Mouse (Mus musculus) liver, adult 2 months (tissue): ENCODE results near the gene Nppc. TPM values are rescaled to one million over a fixed set of nuclear protein-coding genes. Genes with fewer than 3 reads are reported as not detected.

Source experiments
- DNase-seq: peaks from one replicate; pipeline ENCODE4 v3.0.0-alpha.2; 2011; ENCODE audit warnings: low read depth, low spot score; ENCODE audit errors: extremely low read depth
- H3K27ac ChIP-seq: fragments of 200-500 bp; replicated peaks from 2 replicates; pipeline ENCODE4 v1.5.1; 2012; ENCODE audit warnings: low read depth, mild to moderate bottlenecking, control low read depth, inconsistent platforms, low read length; ENCODE audit not compliant: insufficient read depth
- H3K27me3 ChIP-seq: fragments of 200-500 bp; 2 replicates; pipeline ENCODE4 v1.6.1; 2012; ENCODE audit warnings: mild to moderate bottlenecking, moderate library complexity, low read length, inconsistent platforms; ENCODE audit not compliant: control insufficient read depth, insufficient read depth
- H3K36me3 ChIP-seq: fragments of 200-500 bp; 2 replicates; pipeline ENCODE4 v1.6.1; 2012; ENCODE audit warnings: low read length, inconsistent platforms; ENCODE audit not compliant: control insufficient read depth, insufficient read depth
- H3K4me1 ChIP-seq: fragments of 200-500 bp; 2 replicates; pipeline ENCODE4 v1.6.1; 2011; ENCODE audit warnings: low read length; ENCODE audit not compliant: control insufficient read depth, insufficient read depth
- H3K4me3 ChIP-seq: fragments of 200-500 bp; 2 replicates; pipeline ENCODE4 v1.5.1; 2011; ENCODE audit warnings: low read depth, mild to moderate bottlenecking, control low read depth, low read length, moderate library complexity; ENCODE audit not compliant: insufficient read depth
- H3K79me2 ChIP-seq: fragments of 200-500 bp; 2 replicates; pipeline ENCODE4 v1.6.1; 2012; ENCODE audit warnings: inconsistent platforms, mild to moderate bottlenecking, low read length, moderate library complexity; ENCODE audit not compliant: control insufficient read depth, insufficient read depth
- H3K9ac ChIP-seq: fragments of 200-500 bp; 2 replicates; pipeline ENCODE4 v1.6.1; 2012; ENCODE audit warnings: low read depth, mild to moderate bottlenecking, control low read depth, inconsistent platforms, low read length
- CTCF ChIP-seq: fragments of 200-500 bp; IDR thresholded peaks from 2 replicates; pipeline ENCODE4 v1.5.1; 2011; ENCODE audit warnings: low read depth, low read length, control low read depth
- POLR2A ChIP-seq: fragments of 200-500 bp; IDR thresholded peaks from 2 replicates; pipeline ENCODE4 v1.6.1; 2011; ENCODE audit warnings: low read length, control low read depth; ENCODE audit not compliant: insufficient read depth; ENCODE audit errors: extremely low read depth
- WGBS: fragments of 180-500 bp; shearing (Covaris S2); methylation state at CpG from one replicate; pipeline ENCODE4 v1.1.7; 2018; 5-methylcytosine and 5-hydroxymethylcytosine counted together
- polyA plus RNA-seq: library from polyadenylated mRNA; depleted of rRNA; stranded (reverse); fragments of >200 nt; gene quantifications from 2 replicates; pipeline ENCODE4 v1.2.3, GENCODE M21; 2012
- total RNA-seq: library from RNA; depleted of rRNA; stranded (reverse); fragments of >200 nt; gene quantifications from 2 replicates; pipeline ENCODE4 v1.2.3, GENCODE M21; 2014

Gene Nppc
- total and polyA plus RNA-seq, 2 experiments, result not detected

- TF ChIP-seq POLR2A (no peak), CTCF (peak; percentile 71)
- no peak overlapping the region for H3K27ac ChIP-seq
- 51% methylated on average over 2 of the region's 2 CpGs for WGBS
- H3K4me3 ChIP-seq, result no peak overlapping the region
- no peaks in the 10 kb centered on the region for H3K27me3 ChIP-seq
- no peaks in the 10 kb centered on the region for H3K36me3 ChIP-seq
- no peaks in the 10 kb centered on the region for H3K79me2 ChIP-seq
- no peak overlapping the region for H3K9ac ChIP-seq
- DNase-seq, result peak; percentile 16
- H3K4me1 ChIP-seq, result peaks cover 4% of the 10 kb centered on the region; the same call in 1 of the 2 replicates
Observed at GRCm38 (mm10) chr1:86698721-86699120, 28.4 kb upstream of the Nppc start.

- WGBS, result 58% methylated on average over 7 of the region's 7 CpGs
- Histone ChIP-seq H3K9ac (no peak overlapping the region), H3K36me3 (no peaks in the 10 kb centered on the region), H3K79me2 (no peaks in the 10 kb centered on the region), H3K27ac (no peak overlapping the region), H3K4me3 (no peak overlapping the region), H3K27me3 (no peaks in the 10 kb centered on the region), H3K4me1 (no peaks in the 10 kb centered on the region)
- no peak for DNase-seq
- TF ChIP-seq CTCF, result peak; percentile 59
- TF ChIP-seq POLR2A, result no peak
Observed at GRCm38 (mm10) chr1:86696948-86697347, 26.6 kb upstream of the Nppc start.

- WGBS, result 86% methylated on average over 5 of the region's 5 CpGs
- Histone ChIP-seq H3K36me3 (no peaks in the 10 kb centered on the region), H3K4me3 (no peak overlapping the region), H3K4me1 (no peaks in the 10 kb centered on the region), H3K9ac (no peak overlapping the region), H3K79me2 (no peaks in the 10 kb centered on the region), H3K27me3 (no peaks in the 10 kb centered on the region), H3K27ac (no peak overlapping the region)
- DNase-seq, result no peak
- no peak for TF ChIP-seq CTCF
- TF ChIP-seq POLR2A, result no peak
Observed at GRCm38 (mm10) chr1:86691027-86691426, 20.7 kb upstream of the Nppc start.

GRCm38 (mm10) chr1:86687236-86687635, 16.9 kb upstream of the Nppc start:
- Histone ChIP-seq H3K27me3 (no peaks in the 10 kb centered on the region), H3K4me1 (no peaks in the 10 kb centered on the region), H3K79me2 (no peaks in the 10 kb centered on the region), H3K4me3 (no peak overlapping the region), H3K27ac (no peak overlapping the region), H3K36me3 (no peaks in the 10 kb centered on the region), H3K9ac (no peak overlapping the region)
- DNase-seq, result no peak
- 77% methylated on average over 4 of the region's 4 CpGs for WGBS
- TF ChIP-seq POLR2A (no peak), CTCF (no peak)

GRCm38 (mm10) chr1:86678667-86679066, 8.3 kb upstream of the Nppc start:
- TF ChIP-seq POLR2A (no peak), CTCF (no peak)
- no peaks in the 10 kb centered on the region for H3K36me3 ChIP-seq
- H3K27me3 ChIP-seq, result no peaks in the 10 kb centered on the region
- H3K9ac ChIP-seq, result no peak overlapping the region
- no peak for DNase-seq
- no peak overlapping the region for H3K4me3 ChIP-seq
- H3K79me2 ChIP-seq, result no peaks in the 10 kb centered on the region
- 89% methylated on average over 10 of the region's 10 CpGs for WGBS
- H3K4me1 ChIP-seq, result no peaks in the 10 kb centered on the region
- H3K27ac ChIP-seq, result no peak overlapping the region

GRCm38 (mm10) chr1:86677624-86678023, 7.3 kb upstream of the Nppc start:
- TF ChIP-seq CTCF, result no peak
- TF ChIP-seq POLR2A, result no peak
- no peaks in the 10 kb centered on the region for H3K79me2 ChIP-seq
- H3K4me3 ChIP-seq, result no peak overlapping the region
- H3K9ac ChIP-seq, result no peak overlapping the region
- H3K27ac ChIP-seq, result no peak overlapping the region
- 84% methylated on average over 3 of the region's 3 CpGs for WGBS
- no peaks in the 10 kb centered on the region for H3K27me3 ChIP-seq
- H3K36me3 ChIP-seq, result no peaks in the 10 kb centered on the region
- H3K4me1 ChIP-seq, result no peaks in the 10 kb centered on the region
- no peak for DNase-seq
